Mouse (Mus musculus): Measurements from ENCODE around the gene Snx15.

DNA sequence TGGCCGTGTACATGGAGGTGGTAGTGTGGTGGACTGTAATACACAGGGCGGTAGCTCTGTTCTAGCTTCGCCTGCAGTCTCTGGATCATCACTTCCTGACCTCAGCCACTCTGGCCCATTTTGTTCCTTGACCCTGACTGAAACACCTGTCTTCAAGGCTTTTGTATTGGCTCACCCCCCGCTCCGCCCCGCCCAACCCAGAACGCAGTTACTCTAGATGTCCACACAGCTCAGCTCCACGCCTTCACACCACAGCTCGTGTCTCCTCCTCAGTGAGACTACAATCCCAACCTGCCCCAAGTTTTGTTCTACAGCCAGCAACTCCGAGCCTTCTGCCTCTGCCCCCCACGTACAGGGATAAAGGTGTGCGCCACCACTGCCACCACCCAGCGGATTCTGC, 39.3 kb downstream of the Snx15 start:
- TF ChIP-seq CTCF (IDR thresholded peaks at IDR 0.05; ENCODE audit: control insufficient read depth, insufficient read depth, insufficient replicate concordance, low read depth, low read length) (no peak), POLR2A (IDR thresholded peaks at IDR 0.05; ENCODE audit: control insufficient read depth, low read depth, low read length) (no peak)
